7 mouse cellular contexts compared by ENCODE assay signal in genomic region chr2:26153909-26154340, GRCm38 (mm10). TPM values are rescaled to one million over a fixed set of nuclear protein-coding genes. Genes with fewer than 3 reads are reported as not detected.
DNase-seq lines count a peak whose midpoint lies in the region; ATAC-seq and TF ChIP-seq lines count a peak whose summit lies in the region.

No protein-coding gene starts in this region.

- no peaks in the 10 kb centered on the region for H3K36me3 ChIP-seq in thymus, adult 2 months (ENCODE audit: control insufficient read depth, insufficient read depth, low read length)
- H3K36me3 ChIP-seq in forebrain, embryonic 13.5 days (ENCODE audit: poor library complexity, severe bottlenecking) = no peaks in the 10 kb centered on the region

- no peak for TF ChIP-seq POLR2A in thymus, adult 2 months (IDR thresholded peaks at IDR 0.05; ENCODE audit: control insufficient read depth, extremely low read depth, insufficient read depth, low read length, poor library complexity)

- no peaks in the 10 kb centered on the region for H3K27me3 ChIP-seq in thymus, adult 2 months (ENCODE audit: control insufficient read depth, insufficient read depth, low read length)
- H3K27me3 ChIP-seq in forebrain, embryonic 13.5 days = no peaks in the 10 kb centered on the region

- H3K4me3 ChIP-seq in thymus, adult 2 months (ENCODE audit: control insufficient read depth, insufficient read depth, low read length) = no peak overlapping the region
- no peak overlapping the region for H3K4me3 ChIP-seq in forebrain, embryonic 13.5 days

- peak; percentile 48 for DNase-seq in thymus, adult 2 months
- no peak for DNase-seq in thymus, adult 18-20 months
- DNase-seq in c-Kit-negative CD71-positive TER-119-positive erythroid progenitor cells, embryonic 14.5 days (ENCODE audit: low read depth, low spot score) = peak; percentile 62
- peak; percentile 40 for DNase-seq in kidney, adult 9 months
- peak; percentile 80 for DNase-seq in mesoderm, embryonic 11.5 days (ENCODE audit: low read depth, low spot score)
- DNase-seq in thymus, postnatal 14 days = peak; percentile 58

- H3K27ac ChIP-seq in thymus, adult 2 months (ENCODE audit: control insufficient read depth, insufficient read depth, low read length) = no peak overlapping the region
- H3K27ac ChIP-seq in forebrain, embryonic 13.5 days = no peak overlapping the region

- 31% methylated on average over 4 of the region's 4 CpGs for WGBS in thymus, adult 2 months
- 8% methylated on average over 4 of the region's 4 CpGs for WGBS in forebrain, embryonic 13.5 days

- no peak overlapping the region for H3K4me2 ChIP-seq in forebrain, embryonic 13.5 days

- ATAC-seq in forebrain, embryonic 13.5 days = peak; percentile 70

- H3K9ac ChIP-seq in forebrain, embryonic 13.5 days = no peak overlapping the region

- 0 out of 2 replicates have a peak, but pooled peaks cover 5% of the 10 kb centered on the region for H3K4me1 ChIP-seq in thymus, adult 2 months (replicated peaks; ENCODE audit: control insufficient read depth, insufficient read depth, low read length)
- peaks cover 16% of the 10 kb centered on the region for H3K4me1 ChIP-seq in forebrain, embryonic 13.5 days

- no peaks in the 10 kb centered on the region for H3K9me3 ChIP-seq in forebrain, embryonic 13.5 days (replicated peaks)

- peak; percentile 62; the same call in 1 of the 2 replicates for TF ChIP-seq CTCF in thymus, adult 2 months (IDR thresholded peaks at IDR 0.05; ENCODE audit: borderline replicate concordance, control insufficient read depth, extremely low read depth, insufficient read depth, low read length, poor library complexity)

RNA-seq across cellular contexts. Expression of gene Nacc2, which starts 30.9 kb away (rescaled TPM):
- polyA plus RNA-seq in thymus, adult 2 months (2012; rRNA removed) = 12.6 and 13.8 TPM in 2 replicates
- polyA plus RNA-seq in forebrain, embryonic 13.5 days (2015; fragmentation: Nextera tagmentation; extraction: Ambion mirVana) = 9.4 and 10.6 TPM in 2 replicates

RNA-seq across cellular contexts. Expression of gene Lhx3, which starts 54.2 kb away (rescaled TPM):
- polyA plus RNA-seq in thymus, adult 2 months (2012; rRNA removed) = 0.19 and 0.47 TPM in 2 replicates
- polyA plus RNA-seq in forebrain, embryonic 13.5 days (2015; fragmentation: Nextera tagmentation; extraction: Ambion mirVana) = 0.09 and 0.21 TPM in 2 replicates

Comparison
In these comparisons a context has a peak if more than half of its experiments do, and no peak if none do; other contexts are left out.
1. DNase-seq: peak in thymus, adult 2 months (single experiment), c-Kit-negative CD71-positive TER-119-positive erythroid progenitor cells, embryonic 14.5 days (single experiment), kidney, adult 9 months (single experiment), mesoderm, embryonic 11.5 days (single experiment) and thymus, postnatal 14 days (single experiment); none in thymus, adult 18-20 months (0 of 2).